Mouse (Mus musculus) hindbrain, embryonic 10.5 days (tissue): ENCODE measurements around the gene Astl. TPM values are rescaled to one million over a fixed set of nuclear protein-coding genes. Genes with fewer than 3 reads are reported as not detected.
A peak's percentile ranks its signal among the peaks of the same experiment; 100 is the strongest.

ENCODE experiments used
- DNase-seq: peaks from one replicate; pipeline ENCODE4 v3.0.0-alpha.2; 2017; ENCODE audit warnings: low spot score
- H3K27ac ChIP-seq: fragments of 300-500 bp; sonication (generic); 2 replicates; pipeline ENCODE4 v1.5.1; 2016; ENCODE audit warnings: mild to moderate bottlenecking, moderate library complexity
- H3K27me3 ChIP-seq: fragments of 300-500 bp; sonication (generic); 2 replicates; pipeline ENCODE4 v1.6.1; 2016; ENCODE audit warnings: mild to moderate bottlenecking; ENCODE audit not compliant: poor library complexity, insufficient read depth, severe bottlenecking
- H3K36me3 ChIP-seq: fragments of 300-500 bp; sonication (generic); 2 replicates; pipeline ENCODE4 v1.6.1; 2016; ENCODE audit warnings: mild to moderate bottlenecking, moderate library complexity
- H3K4me1 ChIP-seq: fragments of 300-500 bp; sonication (generic); replicated peaks from 2 replicates; pipeline ENCODE4 v1.6.1; 2016; ENCODE audit warnings: mild to moderate bottlenecking
- H3K4me3 ChIP-seq: fragments of 300-500 bp; sonication (generic); 2 replicates; pipeline ENCODE4 v1.5.1; 2016; ENCODE audit warnings: mild to moderate bottlenecking, moderate library complexity
- H3K9me3 ChIP-seq: fragments of 300-500 bp; sonication (generic); 2 replicates; pipeline ENCODE4 v1.6.1; 2016; ENCODE audit warnings: mild to moderate bottlenecking, moderate library complexity
- WGBS: fragments of 180-500 bp; shearing (Covaris S2); methylation state at CpG from one replicate; pipeline ENCODE4 v1.1.7; 2016; 5-methylcytosine and 5-hydroxymethylcytosine counted together
- polyA plus RNA-seq: library from polyadenylated mRNA; unstranded; fragments of >200 nt; fragmentation: Nextera tagmentation; extraction: Ambion mirVana; gene quantifications from 2 replicates; pipeline ENCODE4 v1.2.1, GENCODE M21; 2016

Astl gene
- polyA plus RNA-seq, 1 experiment from 2014 or later, result not detected

- DNase-seq, result no peak
- no peaks in the 10 kb centered on the region for H3K27me3 ChIP-seq
- H3K9me3 ChIP-seq, result no peaks in the 10 kb centered on the region
- H3K36me3 ChIP-seq, result no peaks in the 10 kb centered on the region
- 83% methylated on average over 13 of the region's 13 CpGs for WGBS
- no peaks in the 10 kb centered on the region for H3K4me1 ChIP-seq
- H3K4me3 ChIP-seq, result no peak overlapping the region
- H3K27ac ChIP-seq, result no peak overlapping the region
Observed at GRCm38 (mm10) chr2:127347147-127347985, 8.9 kb downstream of the Astl start.

- 89% methylated on average over 4 of the region's 4 CpGs for WGBS
- Histone ChIP-seq H3K9me3 (no peaks in the 10 kb centered on the region), H3K4me1 (no peaks in the 10 kb centered on the region), H3K27ac (no peak overlapping the region), H3K4me3 (no peak overlapping the region), H3K36me3 (no peaks in the 10 kb centered on the region), H3K27me3 (peaks cover 10% of the 10 kb centered on the region)
- DNase-seq, result no peak
Observed at GRCm38 (mm10) chr2:127353881-127354280, 15.4 kb downstream of the Astl start.

GRCm38 (mm10) chr2:127362459-127363281 lies 24.2 kb downstream of the Astl start, which contains the start of gene Adra2b:
Gene Adra2b (plus strand): TSS chr2:127363208.
- WGBS, result under 1% methylated on average over 49 of the region's 49 CpGs
- Histone ChIP-seq H3K27ac (peak within 1 kb of the TSS; percentile 45; the same call in 1 of the 2 replicates), H3K36me3 (no peaks in the 10 kb centered on the region), H3K9me3 (no peaks in the 10 kb centered on the region), H3K27me3 (peaks cover 74% of the 10 kb centered on the region), H3K4me3 (peak within 1 kb of the TSS; percentile 50), H3K4me1 (peaks cover 25% of the 10 kb centered on the region)
- DNase-seq, result peak; percentile 83

GRCm38 (mm10) chr2:127363282-127363652 lies 24.8 kb downstream of the Astl start:
- under 1% methylated on average over 28 of the region's 28 CpGs for WGBS
- Histone ChIP-seq H3K36me3 (no peaks in the 10 kb centered on the region), H3K27ac (peak overlapping the region; percentile 30; the same call in 1 of the 2 replicates), H3K9me3 (no peaks in the 10 kb centered on the region), H3K27me3 (peaks cover 79% of the 10 kb centered on the region), H3K4me1 (peaks cover 25% of the 10 kb centered on the region), H3K4me3 (peak overlapping the region; percentile 50)
- DNase-seq, result no peak

- Histone ChIP-seq H3K4me3 (peak overlapping the region; percentile 50), H3K4me1 (peaks cover 25% of the 10 kb centered on the region), H3K27ac (no peak overlapping the region), H3K36me3 (no peaks in the 10 kb centered on the region), H3K27me3 (peaks cover 79% of the 10 kb centered on the region), H3K9me3 (no peaks in the 10 kb centered on the region)
- 8% methylated on average over 20 of the region's 20 CpGs for WGBS
- DNase-seq, result no peak
Observed at GRCm38 (mm10) chr2:127363696-127364095, 25.3 kb downstream of the Astl start.

- peak overlapping the region; percentile 45; the same call in 1 of the 2 replicates for H3K27ac ChIP-seq
- 20% methylated on average over 8 of the region's 8 CpGs for WGBS
- H3K36me3 ChIP-seq, result no peaks in the 10 kb centered on the region
- H3K4me1 ChIP-seq, result peaks cover 25% of the 10 kb centered on the region
- peaks cover 79% of the 10 kb centered on the region for H3K27me3 ChIP-seq
- DNase-seq, result no peak
- H3K4me3 ChIP-seq, result peak overlapping the region; percentile 50
- H3K9me3 ChIP-seq, result no peaks in the 10 kb centered on the region
Observed at GRCm38 (mm10) chr2:127364452-127364851, 26.0 kb downstream of the Astl start.

- H3K9me3 ChIP-seq, result no peaks in the 10 kb centered on the region
- DNase-seq, result no peak
- peaks cover 63% of the 10 kb centered on the region for H3K27me3 ChIP-seq
- H3K27ac ChIP-seq, result peak overlapping the region; percentile 40; the same call in 1 of the 2 replicates
- H3K36me3 ChIP-seq, result no peaks in the 10 kb centered on the region
- H3K4me1 ChIP-seq, result peaks cover 47% of the 10 kb centered on the region
- H3K4me3 ChIP-seq, result no peak overlapping the region
- WGBS, result 71% methylated on average over 10 of the region's 10 CpGs
Observed at GRCm38 (mm10) chr2:127367126-127367820, 28.8 kb downstream of the Astl start.

- Histone ChIP-seq H3K36me3 (no peaks in the 10 kb centered on the region), H3K9me3 (no peaks in the 10 kb centered on the region), H3K27ac (peak overlapping the region; percentile 73), H3K4me3 (no peak overlapping the region), H3K4me1 (peaks cover 24% of the 10 kb centered on the region), H3K27me3 (peaks cover 38% of the 10 kb centered on the region)
- 69% methylated on average over 5 of the region's 5 CpGs for WGBS
- DNase-seq, result no peak
Observed at GRCm38 (mm10) chr2:127369703-127370376, 31.4 kb downstream of the Astl start.

- no peaks in the 10 kb centered on the region for H3K36me3 ChIP-seq
- DNase-seq, result no peak
- WGBS, result 42% methylated on average over 9 of the region's 9 CpGs
- H3K4me3 ChIP-seq, result peak overlapping the region; percentile 21; the same call in 1 of the 2 replicates
- H3K27ac ChIP-seq, result peak overlapping the region; percentile 73
- H3K9me3 ChIP-seq, result no peaks in the 10 kb centered on the region
- H3K27me3 ChIP-seq, result peaks cover 28% of the 10 kb centered on the region
- peaks cover 28% of the 10 kb centered on the region for H3K4me1 ChIP-seq
Observed at GRCm38 (mm10) chr2:127370561-127371483, 32.4 kb downstream of the Astl start.

GRCm38 (mm10) chr2:127371484-127371861 lies 33.0 kb downstream of the Astl start:
- Histone ChIP-seq H3K4me1 (peaks cover 29% of the 10 kb centered on the region), H3K27ac (peak overlapping the region; percentile 73), H3K27me3 (peaks cover 21% of the 10 kb centered on the region), H3K4me3 (no peak overlapping the region), H3K9me3 (no peaks in the 10 kb centered on the region), H3K36me3 (no peaks in the 10 kb centered on the region)
- 87% methylated on average over 1 of the region's 1 CpGs for WGBS
- DNase-seq, result no peak

GRCm38 (mm10) chr2:127372082-127372481 lies 33.6 kb downstream of the Astl start:
- WGBS, result 88% methylated on average over 2 of the region's 2 CpGs

More at GRCm38 (mm10) chr2:127372082-127372481, 33.6 kb downstream of the Astl start:
- peaks cover 15% of the 10 kb centered on the region for H3K27me3 ChIP-seq
- H3K27ac ChIP-seq, result no peak overlapping the region
- H3K4me3 ChIP-seq, result no peak overlapping the region
- no peak for DNase-seq
- H3K36me3 ChIP-seq, result no peaks in the 10 kb centered on the region
- H3K9me3 ChIP-seq, result no peaks in the 10 kb centered on the region
- H3K4me1 ChIP-seq, result peaks cover 32% of the 10 kb centered on the region
